Mouse (Mus musculus): Measurements from ENCODE around the gene Amotl1. TPM values are rescaled to one million over a fixed set of nuclear protein-coding genes. Genes with fewer than 3 reads are reported as not detected.

Gene Amotl1
- polyA plus RNA-seq, 1 experiment from 2014 or later, result 29.6 TPM

DNA sequence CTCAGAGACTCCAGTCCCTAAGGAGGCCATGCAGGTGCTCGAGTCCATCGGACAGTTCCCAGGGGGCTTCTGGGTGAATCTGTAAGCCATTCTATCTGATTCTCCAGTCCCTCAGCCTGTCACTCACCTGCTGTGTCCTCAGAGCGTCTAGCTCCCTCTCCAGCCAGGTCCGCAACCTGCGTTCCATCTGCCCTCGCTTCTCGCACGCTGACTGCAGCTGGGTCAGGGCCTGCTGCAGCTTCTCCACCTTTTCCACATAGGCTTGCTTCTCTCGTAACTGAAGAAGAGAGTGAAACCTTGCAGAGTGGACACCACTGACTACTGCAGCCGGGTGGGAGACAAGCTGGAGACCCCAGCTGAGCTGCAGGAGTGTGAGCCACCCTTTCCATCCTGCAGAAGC lies 86.5 kb downstream of the Amotl1 start:
- H3K9me3 ChIP-seq (ENCODE audit: low read depth, low read length), result no peaks in the 10 kb centered on the region
- H3K27me3 ChIP-seq (ENCODE audit: insufficient read depth, low read length), result no peaks in the 10 kb centered on the region
- ATAC-seq (ENCODE audit: insufficient read depth) (no peak), DNase-seq (no peak)
- no peak overlapping the region for H3K9ac ChIP-seq
- WGBS, result 90% methylated on average over 10 of the region's 10 CpGs
- H3K4me1 ChIP-seq (ENCODE audit: insufficient read depth), result no peaks in the 10 kb centered on the region
- H3K27ac ChIP-seq (ENCODE audit: low read depth), result no peak overlapping the region
- H3K4me2 ChIP-seq, result no peak overlapping the region
- no peak for TF ChIP-seq CTCF (IDR thresholded peaks at IDR 0.05; ENCODE audit: low read depth)
- H3K4me3 ChIP-seq (ENCODE audit: low read depth, low read length), result no peak overlapping the region
- peaks cover 89% of the 10 kb centered on the region for H3K36me3 ChIP-seq (ENCODE audit: insufficient read depth)

DNA sequence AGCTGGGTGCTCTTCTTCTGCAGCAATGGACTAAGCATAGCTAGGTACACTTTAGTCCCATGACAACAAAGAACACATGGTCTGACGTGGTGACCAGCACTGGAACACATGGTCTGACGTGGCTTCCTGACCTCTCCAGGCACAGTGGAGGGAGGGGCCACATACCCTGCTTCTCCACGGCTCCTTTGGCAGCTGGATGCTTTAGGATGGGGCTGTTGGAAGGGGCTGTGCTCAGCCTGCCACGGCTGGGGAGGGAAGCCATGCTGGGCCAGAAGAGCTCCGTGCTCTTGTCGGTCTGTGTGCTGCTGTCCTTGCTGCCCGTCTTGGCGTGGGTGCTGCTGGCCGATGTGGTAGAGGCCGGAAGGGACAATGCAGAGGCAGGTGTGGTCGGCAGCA lies 96.5 kb downstream of the Amotl1 start:
- TF ChIP-seq CTCF (IDR thresholded peaks at IDR 0.05; ENCODE audit: low read depth), result no peak
- Histone ChIP-seq H3K27ac (ENCODE audit: low read depth) (no peak overlapping the region), H3K4me2 (no peak overlapping the region), H3K36me3 (ENCODE audit: insufficient read depth) (peaks cover 85% of the 10 kb centered on the region), H3K27me3 (ENCODE audit: insufficient read depth, low read length) (no peaks in the 10 kb centered on the region), H3K4me1 (ENCODE audit: insufficient read depth) (no peaks in the 10 kb centered on the region), H3K9ac (no peak overlapping the region), H3K4me3 (ENCODE audit: low read depth, low read length) (no peak overlapping the region), H3K9me3 (ENCODE audit: low read depth, low read length) (no peaks in the 10 kb centered on the region)
- ATAC-seq (ENCODE audit: insufficient read depth), result no peak
- WGBS, result 64% methylated on average over 11 of the region's 11 CpGs
- DNase-seq, result no peak

GRCm38 (mm10) chr9:14547584-14548365 lies 97.1 kb downstream of the Amotl1 start:
- Histone ChIP-seq H3K36me3 (ENCODE audit: insufficient read depth) (peaks cover 81% of the 10 kb centered on the region), H3K27ac (ENCODE audit: low read depth) (peak overlapping the region; percentile 46; the same call in 1 of the 2 replicates), H3K4me1 (ENCODE audit: insufficient read depth) (no peaks in the 10 kb centered on the region), H3K4me2 (no peak overlapping the region), H3K9me3 (ENCODE audit: low read depth, low read length) (no peaks in the 10 kb centered on the region), H3K27me3 (ENCODE audit: insufficient read depth, low read length) (no peaks in the 10 kb centered on the region), H3K9ac (no peak overlapping the region), H3K4me3 (ENCODE audit: low read depth, low read length) (no peak overlapping the region)
- 39% methylated on average over 12 of the region's 12 CpGs for WGBS
- TF ChIP-seq CTCF (IDR thresholded peaks at IDR 0.05; ENCODE audit: low read depth), result no peak
- DNase-seq (peak; percentile 61), ATAC-seq (ENCODE audit: insufficient read depth) (no peak)

DNA sequence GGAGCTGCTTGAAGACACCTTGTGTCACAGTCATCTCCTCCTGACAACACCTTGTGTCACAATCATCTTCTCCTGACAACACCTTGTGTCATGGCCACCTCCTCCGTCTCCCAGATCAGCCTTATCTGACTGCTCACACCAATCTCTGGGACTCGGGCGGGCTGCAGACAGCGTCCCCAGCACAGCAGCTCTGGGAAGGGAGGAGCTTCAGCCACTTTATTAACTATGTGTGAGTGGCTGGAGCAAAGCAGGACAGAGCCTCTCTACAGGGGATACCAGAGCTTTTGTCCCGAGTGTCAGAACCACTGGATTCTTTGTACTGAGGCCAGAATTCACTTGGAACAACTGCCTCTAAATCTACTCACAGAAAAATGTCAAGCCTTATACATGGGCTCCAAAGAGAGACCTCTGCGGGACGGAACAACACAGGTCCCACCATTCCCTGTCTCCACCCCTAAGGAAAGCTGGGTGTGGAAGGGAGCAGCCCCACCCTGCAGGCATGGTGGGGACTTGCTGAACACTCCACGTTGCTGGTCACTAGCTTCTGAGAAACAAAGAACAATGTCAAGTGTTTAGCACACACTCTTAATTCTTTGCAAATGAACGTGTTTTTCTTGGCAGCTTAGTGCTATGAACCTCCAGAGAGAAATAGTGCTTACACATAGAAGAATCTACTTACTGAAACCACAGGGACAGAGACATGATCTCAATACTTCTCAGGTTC lies 100.7 kb downstream of the Amotl1 start:
- Histone ChIP-seq H3K36me3 (ENCODE audit: insufficient read depth) (peaks cover 66% of the 10 kb centered on the region), H3K27me3 (ENCODE audit: insufficient read depth, low read length) (no peaks in the 10 kb centered on the region), H3K4me1 (ENCODE audit: insufficient read depth) (no peaks in the 10 kb centered on the region), H3K4me2 (no peak overlapping the region), H3K4me3 (ENCODE audit: low read depth, low read length) (no peak overlapping the region), H3K27ac (ENCODE audit: low read depth) (no peak overlapping the region), H3K9me3 (ENCODE audit: low read depth, low read length) (no peaks in the 10 kb centered on the region), H3K9ac (no peak overlapping the region)
- 43% methylated on average over 9 of the region's 9 CpGs for WGBS
- TF ChIP-seq CTCF (IDR thresholded peaks at IDR 0.05; ENCODE audit: low read depth), result no peak
- peak; percentile 71 for ATAC-seq (ENCODE audit: insufficient read depth)
- peak; percentile 26 for DNase-seq

- no peak overlapping the region for H3K4me2 ChIP-seq
- H3K36me3 ChIP-seq (ENCODE audit: insufficient read depth), result no peaks in the 10 kb centered on the region
- H3K4me3 ChIP-seq (ENCODE audit: low read depth, low read length), result no peak overlapping the region
- H3K4me1 ChIP-seq (ENCODE audit: insufficient read depth), result no peaks in the 10 kb centered on the region
- TF ChIP-seq CTCF (IDR thresholded peaks at IDR 0.05; ENCODE audit: low read depth), result no peak
- no peaks in the 10 kb centered on the region for H3K27me3 ChIP-seq (ENCODE audit: insufficient read depth, low read length)
- H3K9ac ChIP-seq, result no peak overlapping the region
- no peak overlapping the region for H3K27ac ChIP-seq (ENCODE audit: low read depth)
- H3K9me3 ChIP-seq (ENCODE audit: low read depth, low read length), result no peaks in the 10 kb centered on the region
- 66% methylated on average over 9 of the region's 9 CpGs for WGBS
- no peak for ATAC-seq (ENCODE audit: insufficient read depth)
- no peak for DNase-seq
These were observed 109.9 kb downstream of the Amotl1 start for GRCm38 (mm10) chr9:14534833-14535456.

- no peak for ATAC-seq (ENCODE audit: insufficient read depth)
- WGBS, result 78% methylated on average over 2 of the region's 2 CpGs
These were observed 111.2 kb downstream of the Amotl1 start for GRCm38 (mm10) chr9:14533659-14534058.

GRCm38 (mm10) chr9:14532283-14532682 lies 112.6 kb downstream of the Amotl1 start:
- Histone ChIP-seq H3K4me1 (ENCODE audit: insufficient read depth) (no peaks in the 10 kb centered on the region), H3K4me2 (no peak overlapping the region), H3K27me3 (ENCODE audit: insufficient read depth, low read length) (no peaks in the 10 kb centered on the region), H3K9ac (no peak overlapping the region), H3K36me3 (ENCODE audit: insufficient read depth) (no peaks in the 10 kb centered on the region), H3K27ac (ENCODE audit: low read depth) (no peak overlapping the region), H3K4me3 (ENCODE audit: low read depth, low read length) (no peak overlapping the region), H3K9me3 (ENCODE audit: low read depth, low read length) (no peaks in the 10 kb centered on the region)
- no peak for ATAC-seq (ENCODE audit: insufficient read depth)
- WGBS, result 51% methylated on average over 3 of the region's 3 CpGs
- TF ChIP-seq CTCF (IDR thresholded peaks at IDR 0.05; ENCODE audit: low read depth), result no peak
- no peak for DNase-seq

More at GRCm38 (mm10) chr9:14533659-14534058, 111.2 kb downstream of the Amotl1 start:
- Histone ChIP-seq H3K4me2 (no peak overlapping the region), H3K4me3 (ENCODE audit: low read depth, low read length) (no peak overlapping the region), H3K9me3 (ENCODE audit: low read depth, low read length) (no peaks in the 10 kb centered on the region), H3K36me3 (ENCODE audit: insufficient read depth) (no peaks in the 10 kb centered on the region), H3K4me1 (ENCODE audit: insufficient read depth) (no peaks in the 10 kb centered on the region), H3K27ac (ENCODE audit: low read depth) (no peak overlapping the region), H3K27me3 (ENCODE audit: insufficient read depth, low read length) (no peaks in the 10 kb centered on the region), H3K9ac (no peak overlapping the region)
- DNase-seq, result no peak
- TF ChIP-seq CTCF (IDR thresholded peaks at IDR 0.05; ENCODE audit: low read depth), result no peak
